Mouse (Mus musculus): Measurements from ENCODE around the gene Slc25a36. TPM values are rescaled to one million over a fixed set of nuclear protein-coding genes. Genes with fewer than 3 reads are reported as not detected.

The Slc25a36 gene
- polyA plus RNA-seq, 1 experiment from 2014 or later: 96.5 TPM

DNA sequence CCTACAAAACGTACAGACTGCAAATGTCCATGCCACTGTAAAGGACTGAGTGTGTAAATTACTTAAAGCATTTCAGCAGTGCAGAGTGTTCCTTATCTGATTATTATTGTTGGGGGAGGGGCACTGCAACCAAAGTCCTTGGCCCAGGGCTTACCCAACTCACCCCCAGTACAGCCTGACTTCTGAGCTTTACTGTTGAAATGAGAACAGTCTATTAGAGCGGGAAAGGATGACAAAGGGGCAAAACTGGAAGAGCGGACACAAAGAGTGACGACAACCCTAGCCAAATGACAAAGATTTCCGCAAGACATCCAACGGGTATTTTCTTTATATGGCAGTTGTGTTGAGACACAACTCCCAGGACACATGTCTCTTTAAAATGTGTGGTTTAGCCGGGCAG lies 1.3 kb upstream of the Slc25a36 start:
- H3K27me3 ChIP-seq: no peaks in the 10 kb centered on the region
- DNase-seq (ENCODE audit: low read depth, low spot score): no peak
- ChIA-PET CTCF (no interaction called here), POLR2A (no interaction called here)
- no peak for TF ChIP-seq CTCF (IDR thresholded peaks at IDR 0.05)
- in situ Hi-C loops (cut with MboI; ENCODE audit: low pct_unique_long_range_greater_than_20kb): no loop called here
- no peak for ATAC-seq

DNA sequence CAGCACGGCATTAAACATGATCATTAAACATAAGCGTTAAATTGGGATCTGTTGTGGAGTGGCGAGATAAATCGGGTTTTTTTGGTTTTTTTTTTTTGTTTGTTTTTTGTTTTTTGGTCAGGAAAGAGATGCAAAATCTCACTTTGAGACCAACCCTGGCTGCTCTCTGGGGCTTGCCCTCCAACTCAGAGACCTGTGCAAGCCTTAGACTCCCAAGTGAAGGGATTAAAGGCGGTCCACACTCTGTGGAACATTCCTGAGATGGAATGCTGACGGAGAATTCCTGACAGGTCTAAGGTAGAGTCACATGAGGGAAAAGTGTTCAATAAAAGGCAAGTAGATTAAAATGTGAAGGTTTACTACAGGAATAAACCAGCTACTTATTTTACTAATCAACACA lies 549 bp upstream of the Slc25a36 start:
- no peak for TF ChIP-seq CTCF (IDR thresholded peaks at IDR 0.05)
- in situ Hi-C loops (cut with MboI; ENCODE audit: low pct_unique_long_range_greater_than_20kb): no loop called here
- ChIA-PET CTCF (no interaction called here), POLR2A (no interaction called here)
- no peaks in the 10 kb centered on the region for H3K27me3 ChIP-seq
- ATAC-seq (no peak), DNase-seq (ENCODE audit: low read depth, low spot score) (no peak)

DNA sequence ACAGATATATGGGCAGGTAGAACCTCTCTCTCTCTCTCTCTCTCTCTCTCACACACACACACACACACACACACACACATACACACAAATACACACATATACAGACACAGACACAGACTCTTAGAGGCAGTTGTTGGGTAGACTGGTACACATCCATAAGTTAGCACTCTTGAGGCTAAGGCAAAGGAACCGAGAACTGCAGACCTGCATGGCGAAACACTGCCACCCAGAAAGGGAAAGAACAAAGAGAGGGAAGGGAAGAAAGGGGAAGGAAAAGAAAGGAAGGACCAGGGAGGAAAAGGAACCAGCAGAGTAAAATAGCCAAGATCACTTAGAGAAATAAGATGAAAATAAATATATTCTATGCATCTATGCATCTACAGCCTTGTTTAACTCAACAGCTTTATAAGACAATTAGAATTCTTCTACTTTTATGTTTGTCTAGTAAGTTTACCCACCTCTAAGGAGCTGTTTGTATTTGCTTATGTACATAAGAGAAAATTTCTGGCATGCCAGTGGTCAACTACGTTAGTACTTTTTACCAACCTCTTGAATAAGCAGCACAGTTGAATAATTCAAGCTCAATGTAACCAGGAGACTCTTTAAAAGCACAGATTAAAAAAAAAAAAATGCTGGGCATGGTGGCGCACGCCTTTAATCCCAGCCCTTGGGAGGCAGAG lies 4.3 kb downstream of the Slc25a36 start:
- ATAC-seq: no peak
- TF ChIP-seq CTCF (IDR thresholded peaks at IDR 0.05): no peak
- DNase-seq (ENCODE audit: low read depth, low spot score): no peak
- H3K27me3 ChIP-seq: no peaks in the 10 kb centered on the region
- in situ Hi-C loops (cut with MboI; ENCODE audit: low pct_unique_long_range_greater_than_20kb): no loop called here
- ChIA-PET POLR2A (no interaction called here), CTCF (interaction anchor here (0.7 to 1.7 kb wide), 3 partner anchors 19 to 56 kb away, joined by 3 to 5 read pairs (median 4); no protein-coding TSS in a partner anchor)

GRCm38 (mm10) chr9:97105400-97105985 lies 5.5 kb downstream of the Slc25a36 start:
- POLR2A ChIA-PET: no interaction called here
- no peak for TF ChIP-seq CTCF (IDR thresholded peaks at IDR 0.05)
- CTCF ChIA-PET: interaction anchor here (0.9 to 1.5 kb wide), 4 partner anchors 10 to 189 kb away, joined by 3 to 7 read pairs (median 4); no protein-coding TSS in a partner anchor
- no peaks in the 10 kb centered on the region for H3K27me3 ChIP-seq
- no peak for ATAC-seq
- no peak for DNase-seq (ENCODE audit: low read depth, low spot score)
- in situ Hi-C loops (cut with MboI; ENCODE audit: low pct_unique_long_range_greater_than_20kb): no loop called here

DNA sequence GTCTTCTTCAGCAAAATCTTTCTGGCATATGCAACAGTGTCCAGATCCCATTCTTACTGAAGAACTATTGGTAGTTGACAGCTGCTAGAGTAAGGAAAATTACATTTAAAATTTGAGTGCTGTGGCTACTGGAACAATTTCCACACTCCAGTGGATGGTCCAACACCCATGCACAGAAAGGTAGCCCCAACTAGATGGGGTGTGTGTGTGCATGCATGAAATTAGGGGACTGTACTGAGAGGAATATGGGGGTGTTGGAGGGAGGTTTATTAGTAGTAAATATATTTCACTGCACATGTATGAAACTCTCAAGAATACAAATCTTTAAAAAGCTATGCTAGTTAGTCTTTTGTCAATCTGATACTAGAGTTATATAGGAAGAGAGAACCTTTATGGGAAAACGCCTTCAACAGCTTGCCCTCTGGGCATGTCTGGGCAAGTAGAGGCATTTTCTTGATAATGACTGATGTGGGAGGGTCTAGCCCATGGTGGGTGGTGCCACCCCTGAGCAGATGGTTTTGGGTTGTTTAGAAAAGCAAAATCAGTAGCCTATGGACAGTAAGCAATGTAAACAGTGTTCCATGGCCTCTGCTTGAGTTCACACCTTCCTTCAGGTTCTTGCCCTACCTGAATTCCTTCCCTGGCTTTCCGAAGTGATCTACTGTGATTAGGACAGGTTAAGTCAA lies 7.4 kb downstream of the Slc25a36 start:
- CTCF ChIA-PET: no interaction called here
- DNase-seq (ENCODE audit: low read depth, low spot score): no peak

GRCm38 (mm10) chr9:97098985-97099384 lies 12.0 kb downstream of the Slc25a36 start:
- ChIA-PET CTCF (no interaction called here), POLR2A (no interaction called here)
- H3K27me3 ChIP-seq: no peaks in the 10 kb centered on the region
- in situ Hi-C loops (cut with MboI; ENCODE audit: low pct_unique_long_range_greater_than_20kb): no loop called here
- DNase-seq (ENCODE audit: low read depth, low spot score) (no peak), ATAC-seq (no peak)
- no peak for TF ChIP-seq CTCF (IDR thresholded peaks at IDR 0.05)

More for the DNA sequence above, 7.4 kb downstream of the Slc25a36 start:
- H3K27me3 ChIP-seq: no peaks in the 10 kb centered on the region
- ATAC-seq: no peak
- POLR2A ChIA-PET: no interaction called here
- TF ChIP-seq CTCF (IDR thresholded peaks at IDR 0.05): no peak
- in situ Hi-C loops (cut with MboI; ENCODE audit: low pct_unique_long_range_greater_than_20kb): no loop called here

GRCm38 (mm10) chr9:97096180-97096579 lies 14.8 kb downstream of the Slc25a36 start:
- POLR2A ChIA-PET: no interaction called here
- ATAC-seq: no peak
- CTCF ChIA-PET: interaction anchor here (1.2 to 2.1 kb wide), 3 partner anchors 9 to 27 kb away, joined by 3 to 6 read pairs (median 3); no protein-coding TSS in a partner anchor
- in situ Hi-C loops (cut with MboI; ENCODE audit: low pct_unique_long_range_greater_than_20kb): no loop called here
- H3K27me3 ChIP-seq: no peaks in the 10 kb centered on the region
- no peak for TF ChIP-seq CTCF (IDR thresholded peaks at IDR 0.05)
- DNase-seq (ENCODE audit: low read depth, low spot score): no peak

- H3K27me3 ChIP-seq: no peaks in the 10 kb centered on the region
- DNase-seq (ENCODE audit: low read depth, low spot score): no peak
- in situ Hi-C loops (cut with MboI; ENCODE audit: low pct_unique_long_range_greater_than_20kb): no loop called here
- TF ChIP-seq CTCF (IDR thresholded peaks at IDR 0.05): no peak
- ChIA-PET POLR2A (no interaction called here), CTCF (interaction anchor here (0.7 to 1.2 kb wide), 4 partner anchors 19 to 75 kb away, joined by 3 to 4 read pairs (median 4); no protein-coding TSS in a partner anchor)
- no peak for ATAC-seq
Measured at GRCm38 (mm10) chr9:97087850-97088249, 23.1 kb downstream of the Slc25a36 start.

GRCm38 (mm10) chr9:97084628-97085027 lies 26.3 kb downstream of the Slc25a36 start:
- POLR2A ChIA-PET: interaction anchor here (0.8 kb wide), 1 partner anchor 41 kb away, joined by 3 read pairs; no protein-coding TSS in a partner anchor

DNA sequence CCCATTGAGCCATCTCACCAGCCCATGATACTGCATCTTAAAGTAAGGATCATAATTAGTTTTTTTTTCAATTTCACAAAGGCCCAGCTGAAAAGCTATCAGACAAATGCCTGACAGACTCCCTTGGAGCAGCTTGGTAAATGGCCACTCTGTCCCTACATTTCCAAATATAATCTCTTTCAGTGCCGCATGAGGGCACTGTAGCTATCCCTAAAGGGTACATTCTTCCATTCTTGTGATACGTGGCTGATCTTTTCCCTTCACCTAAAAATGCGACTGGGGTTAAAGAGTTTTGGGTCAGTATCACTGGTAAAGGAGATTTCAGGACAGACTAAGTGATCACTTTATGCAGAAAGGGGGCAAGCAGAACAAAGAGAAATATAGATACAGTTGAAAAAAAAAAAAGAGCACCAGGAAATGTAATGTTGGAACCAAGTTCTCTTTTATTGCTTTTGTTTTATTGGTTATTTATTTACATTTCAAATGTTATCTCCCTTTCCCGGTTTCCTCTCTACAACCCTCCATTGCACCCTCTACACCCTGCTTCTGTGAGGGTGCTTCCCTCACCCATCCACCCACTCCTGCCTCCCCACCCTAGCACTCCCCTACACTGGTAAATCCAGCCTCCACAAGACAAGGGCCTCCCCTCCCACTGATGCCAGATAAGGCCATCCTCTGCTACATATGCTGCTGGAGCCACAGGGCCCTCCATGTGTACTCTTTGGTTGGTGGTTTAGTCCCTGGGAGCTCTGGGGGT lies 29.7 kb downstream of the Slc25a36 start:
- ChIA-PET CTCF (interaction anchor here (4.2 kb wide), 1 partner anchor 12 kb away, joined by 20 read pairs; no protein-coding TSS in a partner anchor), POLR2A (interaction anchor here (1.4 kb wide), 1 partner anchor 11 kb away, joined by 3 read pairs; no protein-coding TSS in a partner anchor)
- no peaks in the 10 kb centered on the region for H3K27me3 ChIP-seq
- ATAC-seq (no peak), DNase-seq (ENCODE audit: low read depth, low spot score) (no peak)
- TF ChIP-seq CTCF (IDR thresholded peaks at IDR 0.05): no peak
- in situ Hi-C loops (cut with MboI; ENCODE audit: low pct_unique_long_range_greater_than_20kb): loop anchor here (5.0 kb wide), 1 partner anchor 81 kb away; no protein-coding TSS in a partner anchor

More at GRCm38 (mm10) chr9:97084628-97085027, 26.3 kb downstream of the Slc25a36 start:
- H3K27me3 ChIP-seq: no peaks in the 10 kb centered on the region
- in situ Hi-C loops (cut with MboI; ENCODE audit: low pct_unique_long_range_greater_than_20kb): loop anchor here (5.0 kb wide), 1 partner anchor 78 kb away; no protein-coding TSS in a partner anchor
- ATAC-seq (no peak), DNase-seq (ENCODE audit: low read depth, low spot score) (no peak)
- CTCF ChIA-PET: interaction anchor here (1.0 to 4.2 kb wide), 8 partner anchors 12 to 169 kb away, joined by 3 to 20 read pairs (median 4); no protein-coding TSS in a partner anchor
- peak; percentile 19 for TF ChIP-seq CTCF (IDR thresholded peaks at IDR 0.05)

Data from Patski (cell line).